Mouse (Mus musculus) embryonic facial prominence, embryonic 14.5 days (tissue): ENCODE data around the gene Spdye4b. TPM values are rescaled to one million over a fixed set of nuclear protein-coding genes. Genes with fewer than 3 reads are reported as not detected.
A peak's percentile ranks its signal among the peaks of the same experiment; 100 is the strongest.
"Not testable (repeated sequence)": the region's sequence is repeated elsewhere in the genome, so short reads cannot be mapped to it uniquely, and the experiment has no call there.

Source experiments
- ATAC-seq: fragments of 200-750 bp; cut with Nextera tagmentation; 2 replicates; pipeline ENCODE4 v1.8.0; 2017; ENCODE audit warnings: low read depth, moderate number of reproducible peaks, moderate TSS enrichment
- DNase-seq: peaks from one replicate; pipeline ENCODE4 v3.0.0-alpha.2; 2015; ENCODE audit warnings: low spot score
- H3K27ac ChIP-seq: fragments of 300-500 bp; sonication (generic); replicated peaks from 2 replicates; pipeline ENCODE4 v1.5.1; 2014; ENCODE audit warnings: low read depth, mild to moderate bottlenecking, low read length, moderate library complexity
- H3K27me3 ChIP-seq: fragments of 300-500 bp; sonication (generic); replicated peaks from 2 replicates; pipeline ENCODE4 v1.6.1; 2014; ENCODE audit warnings: low read length; ENCODE audit not compliant: control insufficient read depth, insufficient read depth
- H3K36me3 ChIP-seq: fragments of 300-500 bp; sonication (generic); 2 replicates; pipeline ENCODE4 v1.6.1; 2014; ENCODE audit warnings: low read length, mixed read lengths; ENCODE audit not compliant: control insufficient read depth, insufficient read depth
- H3K4me1 ChIP-seq: fragments of 300-500 bp; sonication (generic); 2 replicates; pipeline ENCODE4 v1.6.1; 2014; ENCODE audit warnings: antibody characterized with exemption, low read length; ENCODE audit not compliant: control insufficient read depth, insufficient read depth
- H3K4me2 ChIP-seq: fragments of 300-500 bp; sonication (generic); 2 replicates; pipeline ENCODE4 v1.6.1; 2014; ENCODE audit warnings: low read depth, mild to moderate bottlenecking, low read length, moderate library complexity, mixed read lengths
- H3K4me3 ChIP-seq: fragments of 300-500 bp; sonication (generic); 2 replicates; pipeline ENCODE4 v1.5.1; 2014; ENCODE audit warnings: low read depth, mild to moderate bottlenecking, low read length
- H3K9ac ChIP-seq: fragments of 300-500 bp; sonication (generic); 2 replicates; pipeline ENCODE4 v1.6.1; 2014; ENCODE audit warnings: low read depth, mild to moderate bottlenecking, low read length, moderate library complexity, mixed read lengths
- H3K9me3 ChIP-seq: fragments of 300-500 bp; sonication (generic); 2 replicates; pipeline ENCODE4 v1.6.1; 2016; ENCODE audit warnings: low read length; ENCODE audit not compliant: control insufficient read depth
- WGBS: fragments of 180-500 bp; shearing (Covaris S2); extraction: QIAGEN DNeasy Blood & Tissue Kit; methylation state at CpG from one replicate; pipeline ENCODE4 v1.1.7; 2014; 5-methylcytosine and 5-hydroxymethylcytosine counted together
- polyA plus RNA-seq: library from polyadenylated mRNA; unstranded; fragments of >200 nt; fragmentation: Nextera tagmentation; extraction: Ambion mirVana; gene quantifications from 2 replicates; pipeline ENCODE4 v1.2.1, GENCODE M21; 2014

Spdye4b gene
- polyA plus RNA-seq, 1 experiment from 2014 or later = not detected

GRCm38 (mm10) chr5:143150044-143150443, 30.8 kb upstream of the Spdye4b start:
- no peaks in the 10 kb centered on the region for H3K27me3 ChIP-seq
- no peak overlapping the region for H3K27ac ChIP-seq
- 81% methylated on average over 2 of the region's 2 CpGs for WGBS
- no peak for DNase-seq
- H3K9ac ChIP-seq = no peak overlapping the region
- H3K4me2 ChIP-seq = no peak overlapping the region
- no peak for ATAC-seq
- H3K4me1 ChIP-seq = no peaks in the 10 kb centered on the region
- no peaks in the 10 kb centered on the region for H3K36me3 ChIP-seq
- H3K4me3 ChIP-seq = no peak overlapping the region
- 0 out of 2 replicates have a peak, but pooled peaks cover 13% of the 10 kb centered on the region for H3K9me3 ChIP-seq

GRCm38 (mm10) chr5:143153756-143154155, 27.1 kb upstream of the Spdye4b start:
- no peak overlapping the region for H3K4me2 ChIP-seq
- no peaks in the 10 kb centered on the region for H3K36me3 ChIP-seq
- no peak overlapping the region for H3K27ac ChIP-seq
- no peak overlapping the region for H3K9ac ChIP-seq
- H3K4me1 ChIP-seq = no peaks in the 10 kb centered on the region
- 86% methylated on average over 10 of the region's 10 CpGs for WGBS
- H3K9me3 ChIP-seq = 0 out of 2 replicates have a peak, but pooled peaks cover 13% of the 10 kb centered on the region
- no peak for DNase-seq
- no peak for ATAC-seq
- H3K4me3 ChIP-seq = no peak overlapping the region
- peaks cover 26% of the 10 kb centered on the region for H3K27me3 ChIP-seq

- peaks cover 28% of the 10 kb centered on the region for H3K27me3 ChIP-seq
- H3K4me1 ChIP-seq = no peaks in the 10 kb centered on the region
- no peak overlapping the region for H3K27ac ChIP-seq
- H3K9me3 ChIP-seq = 0 out of 2 replicates have a peak, but pooled peaks cover 1% of the 10 kb centered on the region
- no peak for DNase-seq
- H3K4me3 ChIP-seq = no peak overlapping the region
- ATAC-seq = no peak
- no peak overlapping the region for H3K4me2 ChIP-seq
- WGBS = 85% methylated on average over 3 of the region's 3 CpGs
- H3K9ac ChIP-seq = no peak overlapping the region
- H3K36me3 ChIP-seq = no peaks in the 10 kb centered on the region
Measured at GRCm38 (mm10) chr5:143155534-143155933, 25.3 kb upstream of the Spdye4b start.

GRCm38 (mm10) chr5:143165508-143166070, 15.2 kb upstream of the Spdye4b start:
- Histone ChIP-seq H3K27me3 (no peaks in the 10 kb centered on the region), H3K4me2 (no peak overlapping the region), H3K9me3 (no peaks in the 10 kb centered on the region), H3K36me3 (no peaks in the 10 kb centered on the region), H3K9ac (no peak overlapping the region), H3K27ac (no peak overlapping the region), H3K4me3 (no peak overlapping the region), H3K4me1 (no peaks in the 10 kb centered on the region)
- DNase-seq (peak; percentile 30), ATAC-seq (0 out of 2 replicates have a peak, but pooled peaks have one; percentile 37)
- 12% methylated on average over 18 of the region's 18 CpGs for WGBS

- ATAC-seq = no peak
- Histone ChIP-seq H3K4me1 (peaks cover 12% of the 10 kb centered on the region; the same call in 1 of the 2 replicates), H3K27ac (no peak overlapping the region), H3K36me3 (peaks cover 75% of the 10 kb centered on the region), H3K9ac (no peak overlapping the region), H3K27me3 (no peaks in the 10 kb centered on the region), H3K4me2 (no peak overlapping the region), H3K9me3 (peaks cover 23% of the 10 kb centered on the region; the same call in 1 of the 2 replicates), H3K4me3 (no peak overlapping the region)
- no peak for DNase-seq
- WGBS = 86% methylated on average over 4 of the region's 4 CpGs
Measured at GRCm38 (mm10) chr5:143175970-143176369, 4.8 kb upstream of the Spdye4b start.

- peaks cover 21% of the 10 kb centered on the region; the same call in 1 of the 2 replicates for H3K9me3 ChIP-seq
- DNase-seq (no peak), ATAC-seq (no peak)
- no peak overlapping the region for H3K4me2 ChIP-seq
- H3K36me3 ChIP-seq = peaks cover 60% of the 10 kb centered on the region
- no peak overlapping the region for H3K9ac ChIP-seq
- peaks cover 12% of the 10 kb centered on the region; the same call in 1 of the 2 replicates for H3K4me1 ChIP-seq
- no peaks in the 10 kb centered on the region for H3K27me3 ChIP-seq
- WGBS = 92% methylated on average over 3 of the region's 3 CpGs
- H3K4me3 ChIP-seq = no peak overlapping the region
- H3K27ac ChIP-seq = no peak overlapping the region
Measured at GRCm38 (mm10) chr5:143177541-143178200, 3.1 kb upstream of the Spdye4b start.

- Histone ChIP-seq H3K4me1 (peaks cover 12% of the 10 kb centered on the region; the same call in 1 of the 2 replicates), H3K27me3 (no peaks in the 10 kb centered on the region), H3K4me2 (peak overlapping the region; percentile 85), H3K9me3 (peaks cover 7% of the 10 kb centered on the region; the same call in 1 of the 2 replicates), H3K36me3 (peaks cover 45% of the 10 kb centered on the region), H3K27ac (no peak overlapping the region), H3K9ac (peak overlapping the region; percentile 94), H3K4me3 (peak overlapping the region; percentile 85; the same call in 1 of the 2 replicates)
- WGBS = 40% methylated on average over 6 of the region's 6 CpGs
- DNase-seq = peak; percentile 42
- ATAC-seq = no peak
Measured at GRCm38 (mm10) chr5:143179179-143179578, 1.6 kb upstream of the Spdye4b start.

- H3K4me3 ChIP-seq, H3K9me3 ChIP-seq, H3K36me3 ChIP-seq, H3K4me1 ChIP-seq, H3K27me3 ChIP-seq, DNase-seq, H3K9ac ChIP-seq, ATAC-seq, H3K27ac ChIP-seq, H3K4me2 ChIP-seq: not testable (repeated sequence)
- WGBS = no CpG with 5 or more reads among the region's 1 CpGs
Measured at GRCm38 (mm10) chr5:143188014-143188413, 7.2 kb downstream of the Spdye4b start.
